Comparison of ENCODE assay signal across 15 mouse cellular contexts in the genomic region with DNA sequence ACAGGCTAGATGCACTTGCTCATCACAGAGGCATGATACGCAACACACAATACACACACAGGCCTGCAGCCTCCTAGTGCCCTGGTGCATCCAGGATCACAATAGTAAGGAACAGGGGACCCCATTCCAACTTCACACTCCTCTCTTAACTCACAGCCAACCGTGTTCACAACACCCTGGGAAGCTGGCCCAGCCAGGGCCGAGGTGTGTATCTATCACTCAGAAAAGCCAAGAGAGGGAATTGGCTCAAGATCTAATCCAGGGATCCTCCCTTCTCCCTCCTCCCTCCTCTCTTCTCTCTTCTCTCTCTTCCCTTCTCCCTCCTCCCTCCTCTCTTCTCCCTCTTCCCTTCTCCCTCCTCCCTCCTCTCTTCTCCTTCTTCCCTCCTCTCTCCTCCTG. TPM values are rescaled to one million over a fixed set of nuclear protein-coding genes. Genes with fewer than 3 reads are reported as not detected.
DNase-seq lines count a peak whose midpoint lies in the region; ATAC-seq and TF ChIP-seq lines count a peak whose summit lies in the region.
"Had no signal": no experiment of that assay in that cellular context is flagged by ENCODE, and none has a peak within 500 bp of the region (broad histone marks: within the 10 kb centered on the region; RNA-seq: fewer than 3 reads in every experiment).

No protein-coding gene starts in this region.

- 81% methylated on average over 3 of the region's 3 CpGs for WGBS in neural tube, embryonic 11.5 days
- WGBS in hindbrain, embryonic 14.5 days: 38% methylated on average over 3 of the region's 3 CpGs
- 49% methylated on average over 3 of the region's 3 CpGs for WGBS in midbrain, embryonic 15.5 days
- WGBS in stomach, postnatal 0 days: 52% methylated on average over 3 of the region's 3 CpGs

- no peak for DNase-seq in neural tube, embryonic 11.5 days (ENCODE audit: low spot score)
- DNase-seq in neural tube, embryonic 10.5 days (ENCODE audit: extremely low spot score, low spot score): no peak
- no peak for DNase-seq in hindbrain, embryonic 14.5 days (ENCODE audit: low spot score)
- no peak for DNase-seq in stomach, postnatal 0 days (ENCODE audit: low spot score)
- DNase-seq in retina, postnatal 1 day: no peak
- no peak for DNase-seq in left cerebral cortex, postnatal 10 days (ENCODE audit: extremely low spot score in 1 of 2, low spot score in 2 of 2)
- DNase-seq: heart, postnatal 14 days; thymus, postnatal 25 days had no signal

- no peak for TF ChIP-seq CTCF in stomach, postnatal 0 days (IDR thresholded peaks at IDR 0.05; ENCODE audit: low read depth)

- H3K27me3 ChIP-seq in neural tube, embryonic 11.5 days (ENCODE audit: control insufficient read depth, insufficient read depth, low read length): no peaks in the 10 kb centered on the region
- H3K27me3 ChIP-seq in hindbrain, embryonic 14.5 days (ENCODE audit: control insufficient read depth, insufficient read depth, low read length): no peaks in the 10 kb centered on the region
- H3K27me3 ChIP-seq in midbrain, embryonic 15.5 days (replicated peaks): no peaks in the 10 kb centered on the region
- no peaks in the 10 kb centered on the region for H3K27me3 ChIP-seq in stomach, postnatal 0 days (ENCODE audit: control insufficient read depth, insufficient read depth, low read length)

- H3K4me1 ChIP-seq in neural tube, embryonic 11.5 days (ENCODE audit: control insufficient read depth, insufficient read depth, low read length): peaks cover 10% of the 10 kb centered on the region
- H3K4me1 ChIP-seq in hindbrain, embryonic 14.5 days (replicated peaks; ENCODE audit: control insufficient read depth, insufficient read depth, low read length): peaks cover 31% of the 10 kb centered on the region
- H3K4me1 ChIP-seq in midbrain, embryonic 15.5 days: peaks cover 29% of the 10 kb centered on the region
- no peaks in the 10 kb centered on the region for H3K4me1 ChIP-seq in stomach, postnatal 0 days (replicated peaks; ENCODE audit: control insufficient read depth, insufficient read depth)
- H3K4me1 ChIP-seq: liver, embryonic 12.5 days had no signal

- TF ChIP-seq EP300 in stomach, postnatal 0 days (optimal IDR thresholded peaks at IDR 0.05): no peak

- H3K4me2 ChIP-seq in neural tube, embryonic 11.5 days (ENCODE audit: low read depth): no peak overlapping the region
- H3K4me2 ChIP-seq in hindbrain, embryonic 14.5 days (replicated peaks): 0 out of 2 replicates have a peak overlapping the region, but pooled peaks have one; percentile 29
- no peak overlapping the region for H3K4me2 ChIP-seq in midbrain, embryonic 15.5 days
- no peak overlapping the region for H3K4me2 ChIP-seq in stomach, postnatal 0 days (replicated peaks; ENCODE audit: low read depth)
- H3K4me2 ChIP-seq: liver, embryonic 12.5 days had no signal

- H3K4me3 ChIP-seq in neural tube, embryonic 11.5 days (ENCODE audit: low read depth, low read length): no peak overlapping the region
- no peak overlapping the region for H3K4me3 ChIP-seq in hindbrain, embryonic 14.5 days (replicated peaks; ENCODE audit: low read length)
- H3K4me3 ChIP-seq in midbrain, embryonic 15.5 days: no peak overlapping the region
- no peak overlapping the region for H3K4me3 ChIP-seq in stomach, postnatal 0 days (ENCODE audit: low read depth, low read length)
- H3K4me3 ChIP-seq: liver, embryonic 12.5 days had no signal

- no peaks in the 10 kb centered on the region for H3K36me3 ChIP-seq in neural tube, embryonic 11.5 days (ENCODE audit: control insufficient read depth, insufficient read depth, low read length)
- H3K36me3 ChIP-seq in hindbrain, embryonic 14.5 days (replicated peaks; ENCODE audit: control insufficient read depth, insufficient read depth): no peaks in the 10 kb centered on the region
- H3K36me3 ChIP-seq in midbrain, embryonic 15.5 days (replicated peaks): no peaks in the 10 kb centered on the region
- no peaks in the 10 kb centered on the region for H3K36me3 ChIP-seq in stomach, postnatal 0 days (ENCODE audit: control insufficient read depth, insufficient read depth, low read length)
- H3K36me3 ChIP-seq: liver, embryonic 12.5 days had no signal

- H3K9me3 ChIP-seq in neural tube, embryonic 11.5 days (ENCODE audit: control insufficient read depth, low read length): no peaks in the 10 kb centered on the region
- H3K9me3 ChIP-seq in hindbrain, embryonic 14.5 days (ENCODE audit: control insufficient read depth, low read length): no peaks in the 10 kb centered on the region
- H3K9me3 ChIP-seq in midbrain, embryonic 15.5 days: no peaks in the 10 kb centered on the region
- no peaks in the 10 kb centered on the region for H3K9me3 ChIP-seq in stomach, postnatal 0 days (ENCODE audit: control insufficient read depth, low read length)
- H3K9me3 ChIP-seq: liver, embryonic 12.5 days had no signal

- H3K27ac ChIP-seq in neural tube, embryonic 11.5 days (ENCODE audit: low read depth, low read length): 0 out of 2 replicates have a peak overlapping the region, but pooled peaks have one; percentile 50
- peak overlapping the region; percentile 92 for H3K27ac ChIP-seq in hindbrain, embryonic 14.5 days
- H3K27ac ChIP-seq in midbrain, embryonic 15.5 days: peak overlapping the region; percentile 79
- H3K27ac ChIP-seq in stomach, postnatal 0 days (replicated peaks): no peak overlapping the region
- H3K27ac ChIP-seq: liver, embryonic 12.5 days had no signal

- H3K9ac ChIP-seq in neural tube, embryonic 11.5 days (ENCODE audit: low read length): peak overlapping the region; percentile 32; the same call in 1 of the 2 replicates
- H3K9ac ChIP-seq in hindbrain, embryonic 14.5 days: peak overlapping the region; percentile 20; the same call in 1 of the 2 replicates
- H3K9ac ChIP-seq in midbrain, embryonic 15.5 days: no peak overlapping the region
- H3K9ac ChIP-seq in stomach, postnatal 0 days (ENCODE audit: low read length): no peak overlapping the region
- H3K9ac ChIP-seq: liver, embryonic 12.5 days had no signal

- ATAC-seq in neural tube, embryonic 11.5 days (ENCODE audit: insufficient read depth, low FRiP score, low TSS enrichment): no peak
- ATAC-seq in hindbrain, embryonic 14.5 days (ENCODE audit: low FRiP score): peak; percentile 21; the same call in 1 of the 2 replicates
- ATAC-seq in midbrain, embryonic 15.5 days (replicated peaks): no peak
- ATAC-seq in stomach, postnatal 0 days (ENCODE audit: low FRiP score, low TSS enrichment): 0 out of 2 replicates have a peak, but pooled peaks have one; percentile 7
- no peak for ATAC-seq in monocyte, adult 5-6 weeks (replicated peaks; ENCODE audit: insufficient number of reproducible peaks, low FRiP score, low TSS enrichment, poor library complexity, severe bottlenecking)
- ATAC-seq: CD4-positive, CD25-positive, alpha-beta regulatory T cell, adult 4 months; liver, embryonic 12.5 days; lung, postnatal 0 days had no signal

- intact Hi-C loops in left cerebral cortex, postnatal 10 days (cut with DNase I): no loop called here

RNA-seq across cellular contexts. Expression of a gene that starts 17.6 kb away (rescaled TPM):
- 0.15 and 0.73 TPM in 2 replicates for polyA plus RNA-seq in neural tube, embryonic 11.5 days (2014; fragmentation: Nextera tagmentation; extraction: Ambion mirVana)
- polyA plus RNA-seq in hindbrain, embryonic 14.5 days (2014; fragmentation: Nextera tagmentation; extraction: Ambion mirVana): 6.0 and 8.5 TPM in 2 replicates
- 10.1 and 11.1 TPM in 2 replicates for polyA plus RNA-seq in midbrain, embryonic 15.5 days (2015; fragmentation: Nextera tagmentation; extraction: Ambion mirVana)
- 0.06 and 0.11 TPM in 2 replicates for polyA plus RNA-seq in stomach, postnatal 0 days (2015; fragmentation: Nextera tagmentation; extraction: Ambion mirVana)
- total RNA-seq in monocyte, adult 5-6 weeks (2017): not detected in 3 replicates
- total RNA-seq in left cerebral cortex, postnatal 10 days (2021): 100 to 1,000 TPM in 1 of 2 experiments, 10 to 100 TPM in 1; 92.2 to 116 TPM
- total RNA-seq: common myeloid progenitor, adult 5-6 weeks; megakaryocyte-erythroid progenitor cell, adult 5-6 weeks had no signal
- polyA plus RNA-seq: liver, embryonic 12.5 days had no signal

RNA-seq across cellular contexts. Expression of a gene that starts 37.1 kb away (rescaled TPM):
- 34.1 and 34.9 TPM in 2 replicates for polyA plus RNA-seq in neural tube, embryonic 11.5 days (2014; fragmentation: Nextera tagmentation; extraction: Ambion mirVana)
- polyA plus RNA-seq in hindbrain, embryonic 14.5 days (2014; fragmentation: Nextera tagmentation; extraction: Ambion mirVana): 11.7 and 12.5 TPM in 2 replicates
- 27.1 and 30.1 TPM in 2 replicates for polyA plus RNA-seq in midbrain, embryonic 15.5 days (2015; fragmentation: Nextera tagmentation; extraction: Ambion mirVana)
- polyA plus RNA-seq in stomach, postnatal 0 days (2015; fragmentation: Nextera tagmentation; extraction: Ambion mirVana): 5.6 and 7.2 TPM in 2 replicates
- total RNA-seq in monocyte, adult 5-6 weeks (2017): 19.9 to 42.9 TPM (median 22.6 TPM) in 3 replicates
- total RNA-seq in left cerebral cortex, postnatal 10 days (2021): 1 to 10 TPM; 6.7 to 7.6 TPM

Comparison
In these comparisons a context has a peak if more than half of its experiments do, and no peak if none do; other contexts are left out.
1. ATAC-seq: peak in hindbrain, embryonic 14.5 days (single experiment) and stomach, postnatal 0 days (single experiment); none in neural tube, embryonic 11.5 days (single experiment), midbrain, embryonic 15.5 days (single experiment) and monocyte, adult 5-6 weeks (single experiment).
2. H3K9ac ChIP-seq: peak in neural tube, embryonic 11.5 days (single experiment) and hindbrain, embryonic 14.5 days (single experiment); none in midbrain, embryonic 15.5 days (single experiment) and stomach, postnatal 0 days (single experiment).